Mouse (Mus musculus): Measurements from ENCODE around the gene Olfr913. TPM values are rescaled to one million over a fixed set of nuclear protein-coding genes. Genes with fewer than 3 reads are reported as not detected.

Gene Olfr913
- polyA plus RNA-seq (2014; fragmentation: Nextera tagmentation; extraction: Ambion mirVana), result not detected in 2 replicates

- no peak for DNase-seq (ENCODE audit: low spot score)
- H3K4me2 ChIP-seq (replicated peaks), result no peak within 1 kb of the TSS
- no peak for ATAC-seq (ENCODE audit: low FRiP score)
- no peak within 1 kb of the TSS for H3K9ac ChIP-seq
- no peak within 1 kb of the TSS for H3K27ac ChIP-seq
- no peaks in the 10 kb centered on the region for H3K36me3 ChIP-seq (replicated peaks; ENCODE audit: control insufficient read depth, insufficient read depth)
- H3K9me3 ChIP-seq (ENCODE audit: control insufficient read depth, low read length), result no peaks in the 10 kb centered on the region
- no peaks in the 10 kb centered on the region for H3K27me3 ChIP-seq (ENCODE audit: control insufficient read depth, insufficient read depth, low read length)
- H3K4me1 ChIP-seq (replicated peaks; ENCODE audit: control insufficient read depth, insufficient read depth, low read length), result no peaks in the 10 kb centered on the region
- WGBS, result 62% methylated on average over 2 of the region's 2 CpGs
- no peak within 1 kb of the TSS for H3K4me3 ChIP-seq (replicated peaks; ENCODE audit: low read length)
Measured at GRCm38 (mm10) chr9:38592459-38592858, at the start of gene Olfr913. Gene Olfr913, plus strand, starts transcription at chr9:38592759.

DNA sequence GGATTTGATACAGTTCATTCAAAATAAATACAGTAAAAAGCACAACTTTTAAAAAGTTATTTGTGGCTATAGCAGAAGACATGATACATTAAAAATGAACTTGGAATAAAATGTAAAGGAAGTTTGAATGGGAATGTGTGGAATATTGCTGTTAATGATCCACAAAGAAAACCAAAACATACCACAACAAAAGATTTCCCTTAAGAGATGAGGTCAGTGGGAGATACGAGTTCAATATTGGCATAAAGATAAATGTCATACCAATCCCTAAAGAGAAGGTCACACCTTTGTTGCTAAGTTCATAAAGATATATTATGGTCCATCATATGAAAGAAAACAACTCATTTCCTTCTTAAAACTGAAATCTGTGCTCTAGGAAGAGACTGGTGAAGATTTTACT is 12.7 kb upstream of the Olfr913 start, which contains the start of gene Olfr912:
Olfr912 (plus strand) TSS at position 301 of the 400 bp plus-strand sequence.
- no peaks in the 10 kb centered on the region for H3K9me3 ChIP-seq (ENCODE audit: control insufficient read depth, low read length)
- DNase-seq (ENCODE audit: low spot score) (no peak), ATAC-seq (ENCODE audit: low FRiP score) (no peak)
- no peak within 1 kb of the TSS for H3K4me3 ChIP-seq (replicated peaks; ENCODE audit: low read length)
- H3K4me2 ChIP-seq (replicated peaks), result no peak within 1 kb of the TSS
- H3K27me3 ChIP-seq (ENCODE audit: control insufficient read depth, insufficient read depth, low read length), result no peaks in the 10 kb centered on the region
- no peaks in the 10 kb centered on the region for H3K4me1 ChIP-seq (replicated peaks; ENCODE audit: control insufficient read depth, insufficient read depth, low read length)
- H3K36me3 ChIP-seq (replicated peaks; ENCODE audit: control insufficient read depth, insufficient read depth), result no peaks in the 10 kb centered on the region
- WGBS, result 80% methylated on average over 1 of the region's 1 CpGs
- H3K9ac ChIP-seq, result no peak within 1 kb of the TSS
- H3K27ac ChIP-seq, result no peak within 1 kb of the TSS

DNA sequence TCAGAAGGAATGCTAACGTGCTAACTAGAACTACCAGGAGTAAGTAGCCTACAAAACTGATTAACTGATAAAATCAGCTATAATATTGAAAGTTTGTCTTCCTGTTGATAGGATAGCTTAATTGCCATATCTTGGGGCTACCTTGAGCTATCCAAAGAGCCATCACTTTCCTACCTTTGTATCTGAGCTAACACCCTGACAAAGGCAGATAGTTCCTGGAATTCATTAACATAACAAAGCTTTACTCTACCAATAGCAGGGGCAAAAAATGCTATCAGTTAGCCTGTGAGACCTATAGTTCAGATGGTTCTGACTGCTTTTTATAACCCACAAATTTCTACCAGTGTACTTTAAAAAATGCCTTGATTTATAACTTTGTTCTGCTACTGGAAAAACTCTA is 1.5 kb upstream of the Olfr913 start:
- 57% methylated on average over 1 of the region's 1 CpGs for WGBS
- H3K4me3 ChIP-seq (replicated peaks; ENCODE audit: low read length), result no peak overlapping the region
- H3K9me3 ChIP-seq (ENCODE audit: control insufficient read depth, low read length), result no peaks in the 10 kb centered on the region
- H3K36me3 ChIP-seq (replicated peaks; ENCODE audit: control insufficient read depth, insufficient read depth), result no peaks in the 10 kb centered on the region
- H3K4me2 ChIP-seq (replicated peaks), result no peak overlapping the region
- no peak overlapping the region for H3K9ac ChIP-seq
- no peaks in the 10 kb centered on the region for H3K4me1 ChIP-seq (replicated peaks; ENCODE audit: control insufficient read depth, insufficient read depth, low read length)
- DNase-seq (ENCODE audit: low spot score) (no peak), ATAC-seq (ENCODE audit: low FRiP score) (no peak)
- no peaks in the 10 kb centered on the region for H3K27me3 ChIP-seq (ENCODE audit: control insufficient read depth, insufficient read depth, low read length)
- no peak overlapping the region for H3K27ac ChIP-seq

GRCm38 (mm10) chr9:38604802-38605201 is 12.2 kb downstream of the Olfr913 start, which contains the start of gene Olfr914:
Gene Olfr914, plus strand, starts transcription at chr9:38605102.
- Histone ChIP-seq H3K4me3 (replicated peaks; ENCODE audit: low read length) (no peak within 1 kb of the TSS), H3K4me1 (replicated peaks; ENCODE audit: control insufficient read depth, insufficient read depth, low read length) (no peaks in the 10 kb centered on the region), H3K4me2 (replicated peaks) (no peak within 1 kb of the TSS), H3K27me3 (ENCODE audit: control insufficient read depth, insufficient read depth, low read length) (no peaks in the 10 kb centered on the region), H3K9ac (no peak within 1 kb of the TSS), H3K36me3 (replicated peaks; ENCODE audit: control insufficient read depth, insufficient read depth) (no peaks in the 10 kb centered on the region), H3K27ac (no peak within 1 kb of the TSS), H3K9me3 (ENCODE audit: control insufficient read depth, low read length) (no peaks in the 10 kb centered on the region)
- no peak for DNase-seq (ENCODE audit: low spot score)
- 80% methylated on average over 2 of the region's 2 CpGs for WGBS
- ATAC-seq (ENCODE audit: low FRiP score), result no peak

GRCm38 (mm10) chr9:38632406-38632805 is 39.8 kb downstream of the Olfr913 start:
- Histone ChIP-seq H3K9me3 (ENCODE audit: control insufficient read depth, low read length) (peaks cover 4% of the 10 kb centered on the region; the same call in 1 of the 2 replicates), H3K27ac (no peak overlapping the region), H3K4me3 (replicated peaks; ENCODE audit: low read length) (no peak overlapping the region), H3K9ac (no peak overlapping the region), H3K4me2 (replicated peaks) (no peak overlapping the region), H3K27me3 (ENCODE audit: control insufficient read depth, insufficient read depth, low read length) (no peaks in the 10 kb centered on the region), H3K36me3 (replicated peaks; ENCODE audit: control insufficient read depth, insufficient read depth) (no peaks in the 10 kb centered on the region), H3K4me1 (replicated peaks; ENCODE audit: control insufficient read depth, insufficient read depth, low read length) (no peaks in the 10 kb centered on the region)
- no peak for ATAC-seq (ENCODE audit: low FRiP score)
- WGBS, result 83% methylated on average over 4 of the region's 4 CpGs
- DNase-seq (ENCODE audit: low spot score), result no peak

Other genes starting within 250 kb of the Olfr913 start
- not detected in 2 replicates for gene Olfr898, start 244.3 kb upstream of the Olfr913 start, polyA plus RNA-seq (2014; fragmentation: Nextera tagmentation; extraction: Ambion mirVana)
- gene Olfr250, start 225.9 kb upstream of the Olfr913 start, polyA plus RNA-seq (2014; fragmentation: Nextera tagmentation; extraction: Ambion mirVana), result not detected in 2 replicates
- gene Olfr251, start 215.7 kb upstream of the Olfr913 start, polyA plus RNA-seq (2014; fragmentation: Nextera tagmentation; extraction: Ambion mirVana), result not detected in 2 replicates
- gene Olfr147, start 191.1 kb upstream of the Olfr913 start, polyA plus RNA-seq (2014; fragmentation: Nextera tagmentation; extraction: Ambion mirVana), result not detected in 2 replicates
- gene Olfr901, start 163.3 kb upstream of the Olfr913 start, polyA plus RNA-seq (2014; fragmentation: Nextera tagmentation; extraction: Ambion mirVana), result not detected in 2 replicates
- gene Olfr902, start 145.1 kb upstream of the Olfr913 start, polyA plus RNA-seq (2014; fragmentation: Nextera tagmentation; extraction: Ambion mirVana), result not detected in 2 replicates
- gene Olfr904, start 129.6 kb upstream of the Olfr913 start, polyA plus RNA-seq (2014; fragmentation: Nextera tagmentation; extraction: Ambion mirVana), result not detected in 2 replicates
- not detected in 2 replicates for gene Olfr905, start 121.7 kb upstream of the Olfr913 start, polyA plus RNA-seq (2014; fragmentation: Nextera tagmentation; extraction: Ambion mirVana)
- gene Olfr906, start 105.7 kb upstream of the Olfr913 start, polyA plus RNA-seq (2014; fragmentation: Nextera tagmentation; extraction: Ambion mirVana), result not detected in 2 replicates
- gene Olfr907, start 97.0 kb upstream of the Olfr913 start, polyA plus RNA-seq (2014; fragmentation: Nextera tagmentation; extraction: Ambion mirVana), result not detected in 2 replicates
- not detected in 2 replicates for gene Olfr911-ps1, start 71.2 kb upstream of the Olfr913 start, polyA plus RNA-seq (2014; fragmentation: Nextera tagmentation; extraction: Ambion mirVana)
- gene Olfr910, start 54.9 kb upstream of the Olfr913 start, polyA plus RNA-seq (2014; fragmentation: Nextera tagmentation; extraction: Ambion mirVana), result not detected in 2 replicates
- gene Olfr912, start 12.6 kb upstream of the Olfr913 start, polyA plus RNA-seq (2014; fragmentation: Nextera tagmentation; extraction: Ambion mirVana), result not detected in 2 replicates
- gene Olfr914, start 12.3 kb downstream of the Olfr913 start, polyA plus RNA-seq (2014; fragmentation: Nextera tagmentation; extraction: Ambion mirVana), result not detected in 2 replicates
- gene Olfr916, start 67.1 kb downstream of the Olfr913 start, polyA plus RNA-seq (2014; fragmentation: Nextera tagmentation; extraction: Ambion mirVana), result not detected in 2 replicates
- gene Olfr917, start 73.1 kb downstream of the Olfr913 start, polyA plus RNA-seq (2014; fragmentation: Nextera tagmentation; extraction: Ambion mirVana), result not detected in 2 replicates
- gene Olfr918, start 81.8 kb downstream of the Olfr913 start, polyA plus RNA-seq (2014; fragmentation: Nextera tagmentation; extraction: Ambion mirVana), result not detected in 2 replicates
- not detected in 2 replicates for gene Olfr919, start 110.9 kb downstream of the Olfr913 start, polyA plus RNA-seq (2014; fragmentation: Nextera tagmentation; extraction: Ambion mirVana)
- gene Vwa5a, start 125.5 kb downstream of the Olfr913 start, polyA plus RNA-seq (2014; fragmentation: Nextera tagmentation; extraction: Ambion mirVana), result 9.8 and 10.1 TPM in 2 replicates
- gene Olfr920, start 159.5 kb downstream of the Olfr913 start, polyA plus RNA-seq (2014; fragmentation: Nextera tagmentation; extraction: Ambion mirVana), result not detected in 2 replicates
- not detected in 2 replicates for gene Olfr921, start 180.3 kb downstream of the Olfr913 start, polyA plus RNA-seq (2014; fragmentation: Nextera tagmentation; extraction: Ambion mirVana)
- not detected in 2 replicates for gene Olfr922, start 221.9 kb downstream of the Olfr913 start, polyA plus RNA-seq (2014; fragmentation: Nextera tagmentation; extraction: Ambion mirVana)
- gene Olfr923, start 233.8 kb downstream of the Olfr913 start, polyA plus RNA-seq (2014; fragmentation: Nextera tagmentation; extraction: Ambion mirVana), result not detected in 2 replicates